Mouse (Mus musculus): ENCODE results near the gene Gm44973.

GRCm38 (mm10) chr7:5076931-5077330 lies 61.6 kb downstream of the Gm44973 start:
- TF ChIP-seq CTCF (IDR thresholded peaks at IDR 0.05; ENCODE audit: low read depth) (no peak), EP300 (IDR thresholded peaks at IDR 0.05; ENCODE audit: low read depth) (peak; percentile 62)
